Mouse (Mus musculus): ENCODE results near the gene Cacna1s. TPM values are rescaled to one million over a fixed set of nuclear protein-coding genes. Genes with fewer than 3 reads are reported as not detected.

Gene Cacna1s
- total RNA-seq (2014; rRNA removed) (0.42 and 0.71 TPM in 2 replicates), polyA plus RNA-seq (2015; fragmentation: Nextera tagmentation; extraction: Ambion mirVana) (0.57 and 0.59 TPM in 2 replicates)

DNA sequence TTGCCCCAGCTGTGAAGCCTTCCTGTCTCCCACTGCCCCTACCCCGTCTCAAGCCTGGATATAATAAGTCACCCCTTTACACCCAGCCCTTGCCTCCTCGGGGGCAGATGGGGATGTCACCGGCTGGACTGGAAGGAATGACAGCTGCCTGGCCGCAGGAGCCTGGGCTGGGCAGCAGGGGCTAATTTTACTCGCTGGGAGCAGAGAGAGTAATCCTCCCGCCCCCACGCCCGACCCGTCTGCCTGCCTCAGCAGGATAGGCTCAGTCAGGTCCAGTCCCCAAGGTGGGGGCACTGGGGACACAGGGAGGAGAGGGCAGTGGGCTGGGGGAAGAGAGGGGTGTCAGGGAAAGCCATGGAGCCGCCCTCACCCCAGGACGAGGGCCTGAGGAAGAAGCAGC lies at the start of gene Cacna1s:
Gene Cacna1s, plus strand, starts transcription at position 204 of the 400 bp plus-strand sequence.
- Histone ChIP-seq H3K4me3 (ENCODE audit: low read depth, low read length) (no peak within 1 kb of the TSS), H3K9ac (replicated peaks; ENCODE audit: low read length, poor library complexity, severe bottlenecking) (no peak within 1 kb of the TSS), H3K4me1 (ENCODE audit: insufficient read depth, low read length) (peaks cover 6% of the 10 kb centered on the region; the same call in 1 of the 2 replicates), H3K36me3 (ENCODE audit: insufficient read depth, low read length) (no peaks in the 10 kb centered on the region), H3K9me3 (ENCODE audit: low read length) (no peaks in the 10 kb centered on the region), H3K27me3 (ENCODE audit: insufficient read depth, low read length) (peaks cover 23% of the 10 kb centered on the region), H3K27ac (ENCODE audit: low read depth, low read length) (no peak within 1 kb of the TSS), H3K4me2 (ENCODE audit: low read depth, low read length, poor library complexity, severe bottlenecking) (no peak within 1 kb of the TSS)
- WGBS, result 50% methylated on average over 11 of the region's 11 CpGs
- no peak for ATAC-seq (ENCODE audit: low FRiP score)
- no peak for TF ChIP-seq CTCF (IDR thresholded peaks at IDR 0.05)
- DNase-seq (ENCODE audit: low spot score), result no peak

DNA sequence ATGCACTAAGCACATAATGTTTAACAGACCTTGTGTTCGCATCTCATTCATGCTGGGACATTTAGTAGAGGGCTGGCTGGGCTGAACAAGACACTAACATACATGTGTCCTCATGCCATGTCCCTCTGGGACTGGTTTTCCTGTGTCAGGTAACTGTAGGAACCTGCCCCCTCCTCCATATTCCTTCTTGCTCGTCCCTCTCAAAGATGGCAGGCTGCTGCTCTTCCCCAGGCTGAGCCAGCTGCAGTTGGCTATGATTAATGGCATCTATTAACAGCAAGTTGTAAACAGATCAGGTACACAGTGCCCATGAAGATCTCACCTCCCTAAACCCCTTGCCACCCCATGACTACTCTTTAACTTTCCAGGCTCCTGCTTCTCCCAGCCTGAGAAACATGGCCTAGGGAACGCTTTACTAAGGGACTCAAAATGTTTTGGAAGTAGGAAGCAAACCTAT lies 46.2 kb upstream of the Cacna1s start, which contains the start of gene Igfn1:
Gene Igfn1, minus strand, starts transcription at position 51 of the 457 bp plus-strand sequence.
- no peaks in the 10 kb centered on the region for H3K36me3 ChIP-seq (ENCODE audit: insufficient read depth, low read length)
- DNase-seq (ENCODE audit: low spot score) (no peak), ATAC-seq (ENCODE audit: low FRiP score) (no peak)
- H3K9me3 ChIP-seq (ENCODE audit: low read length), result no peaks in the 10 kb centered on the region
- no peak within 1 kb of the TSS for H3K9ac ChIP-seq (replicated peaks; ENCODE audit: low read length, poor library complexity, severe bottlenecking)
- no peak for TF ChIP-seq CTCF (IDR thresholded peaks at IDR 0.05)
- 80% methylated on average over 3 of the region's 3 CpGs for WGBS
- H3K4me2 ChIP-seq (ENCODE audit: low read depth, low read length, poor library complexity, severe bottlenecking), result peak within 1 kb of the TSS; percentile 70
- peak within 1 kb of the TSS; percentile 27; the same call in 1 of the 2 replicates for H3K4me3 ChIP-seq (ENCODE audit: low read depth, low read length)
- no peaks in the 10 kb centered on the region for H3K4me1 ChIP-seq (ENCODE audit: insufficient read depth, low read length)
- H3K27ac ChIP-seq (ENCODE audit: low read depth, low read length), result no peak within 1 kb of the TSS
- no peaks in the 10 kb centered on the region for H3K27me3 ChIP-seq (ENCODE audit: insufficient read depth, low read length)

DNA sequence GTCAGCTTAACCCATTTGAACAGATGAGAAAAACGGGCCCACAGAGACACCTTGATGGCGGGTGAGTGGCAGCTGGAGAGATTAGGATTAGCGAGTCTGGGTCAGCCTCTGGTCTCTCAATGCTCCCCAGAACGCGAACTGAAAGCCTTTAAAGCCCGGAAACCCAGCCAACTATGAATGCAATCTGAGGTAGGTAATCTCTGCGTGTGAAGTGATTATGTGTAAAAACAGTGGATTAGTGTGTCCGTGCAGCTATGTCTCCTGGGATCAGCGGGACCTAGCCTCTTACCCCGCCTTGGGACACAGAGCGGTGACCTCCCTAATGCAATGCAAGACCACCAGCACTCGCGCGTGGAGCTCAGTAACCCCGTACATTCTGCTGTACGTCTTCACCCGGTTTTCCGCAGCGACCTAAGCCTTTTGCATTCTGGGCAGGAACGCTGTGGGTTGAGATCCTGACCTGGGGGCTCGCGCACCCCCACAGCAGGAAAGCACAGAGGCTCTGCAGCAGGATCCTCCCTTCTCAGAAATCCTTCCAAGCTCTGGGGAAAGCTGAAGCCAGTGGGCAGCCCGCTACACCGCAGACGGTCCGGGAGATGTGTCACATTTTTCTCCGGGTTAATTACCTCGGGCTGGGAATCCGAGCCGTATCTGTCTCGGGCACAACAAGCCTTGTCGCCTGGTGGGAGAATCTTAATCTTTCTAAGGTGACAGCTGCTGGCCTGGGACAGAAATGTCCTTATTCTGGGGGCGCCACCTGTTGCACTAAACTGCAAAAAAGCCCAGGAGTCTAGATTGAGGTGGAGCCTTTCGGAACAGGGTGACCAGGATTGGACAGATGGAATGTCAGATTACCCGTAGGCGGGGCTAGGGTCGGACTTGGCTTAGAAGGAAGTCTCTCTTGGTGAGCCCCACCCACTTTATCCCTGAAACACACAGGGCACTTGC lies 45.1 kb upstream of the Cacna1s start, which contains the start of gene Tmem9:
Gene Tmem9, plus strand, starts transcription at position 940 of the 948 bp plus-strand sequence.
- DNase-seq (ENCODE audit: low spot score), result peak; percentile 76
- Histone ChIP-seq H3K4me2 (ENCODE audit: low read depth, low read length, poor library complexity, severe bottlenecking) (peak within 1 kb of the TSS; percentile 70), H3K9ac (replicated peaks; ENCODE audit: low read length, poor library complexity, severe bottlenecking) (no peak within 1 kb of the TSS; the same call in 1 of the 2 replicates), H3K4me3 (ENCODE audit: low read depth, low read length) (peak within 1 kb of the TSS; percentile 27), H3K4me1 (ENCODE audit: insufficient read depth, low read length) (no peaks in the 10 kb centered on the region), H3K36me3 (ENCODE audit: insufficient read depth, low read length) (no peaks in the 10 kb centered on the region), H3K9me3 (ENCODE audit: low read length) (no peaks in the 10 kb centered on the region), H3K27ac (ENCODE audit: low read depth, low read length) (no peak within 1 kb of the TSS), H3K27me3 (ENCODE audit: insufficient read depth, low read length) (no peaks in the 10 kb centered on the region)
- WGBS, result 2% methylated on average over 37 of the region's 37 CpGs
- peak; percentile 69; the same call in 1 of the 2 replicates for ATAC-seq (ENCODE audit: low FRiP score)
- no peak; the same call in 1 of the 2 replicates for TF ChIP-seq CTCF (IDR thresholded peaks at IDR 0.05)

DNA sequence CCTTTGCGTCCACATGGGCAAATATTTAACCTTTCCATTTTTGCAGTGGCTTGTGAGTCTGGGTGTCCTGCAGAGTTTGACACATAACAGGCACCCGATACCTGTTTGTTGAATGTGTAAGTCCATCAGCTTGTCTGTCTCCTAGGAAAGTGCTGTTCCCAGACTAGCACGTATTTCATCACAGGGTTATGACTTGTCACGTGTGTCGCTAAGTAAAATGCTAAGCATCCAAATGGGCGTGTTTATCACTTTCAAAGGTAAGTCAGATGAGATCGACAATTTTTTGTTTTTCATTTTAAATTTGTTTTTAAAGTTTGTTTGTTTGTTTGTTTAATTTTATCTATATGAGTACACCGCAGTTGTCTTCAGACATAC lies 44.4 kb upstream of the Cacna1s start:
- Histone ChIP-seq H3K36me3 (ENCODE audit: insufficient read depth, low read length) (no peaks in the 10 kb centered on the region), H3K4me2 (ENCODE audit: low read depth, low read length, poor library complexity, severe bottlenecking) (peak overlapping the region; percentile 70), H3K4me1 (ENCODE audit: insufficient read depth, low read length) (no peaks in the 10 kb centered on the region), H3K9ac (replicated peaks; ENCODE audit: low read length, poor library complexity, severe bottlenecking) (no peak overlapping the region), H3K27me3 (ENCODE audit: insufficient read depth, low read length) (no peaks in the 10 kb centered on the region), H3K4me3 (ENCODE audit: low read depth, low read length) (peak overlapping the region; percentile 27), H3K9me3 (ENCODE audit: low read length) (no peaks in the 10 kb centered on the region), H3K27ac (ENCODE audit: low read depth, low read length) (no peak overlapping the region)
- 23% methylated on average over 8 of the region's 8 CpGs for whole genome bisulfite sequencing
- DNase-seq (ENCODE audit: low spot score) (no peak), ATAC-seq (ENCODE audit: low FRiP score) (no peak)
- no peak for TF ChIP-seq CTCF (IDR thresholded peaks at IDR 0.05)

DNA sequence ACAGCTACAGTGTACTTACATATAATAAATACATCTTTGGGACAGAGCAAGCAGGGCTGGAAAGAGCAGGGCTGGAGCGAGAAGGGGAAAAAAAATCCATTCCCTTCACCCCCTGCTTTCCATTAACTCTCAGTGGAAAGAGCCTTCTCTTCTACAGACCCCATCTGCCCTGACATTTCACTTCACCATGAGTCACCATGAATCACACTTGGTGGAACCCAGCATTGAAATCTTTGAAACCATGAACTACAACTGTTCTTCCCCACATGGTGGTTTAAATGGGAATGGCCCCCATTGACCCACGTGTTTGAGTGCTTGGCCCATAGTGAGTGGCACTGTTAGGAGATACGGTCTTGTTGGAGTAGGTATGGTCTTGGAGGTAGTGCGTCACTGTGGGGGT lies 42.3 kb upstream of the Cacna1s start:
- no peaks in the 10 kb centered on the region for H3K36me3 ChIP-seq (ENCODE audit: insufficient read depth, low read length)
- no peak overlapping the region for H3K4me3 ChIP-seq (ENCODE audit: low read depth, low read length)
- no peaks in the 10 kb centered on the region for H3K9me3 ChIP-seq (ENCODE audit: low read length)
- no peak overlapping the region for H3K4me2 ChIP-seq (ENCODE audit: low read depth, low read length, poor library complexity, severe bottlenecking)
- H3K27ac ChIP-seq (ENCODE audit: low read depth, low read length), result no peak overlapping the region
- WGBS, result 88% methylated on average over 4 of the region's 4 CpGs
- no peak overlapping the region for H3K9ac ChIP-seq (replicated peaks; ENCODE audit: low read length, poor library complexity, severe bottlenecking)
- no peak for DNase-seq (ENCODE audit: low spot score)
- ATAC-seq (ENCODE audit: low FRiP score), result no peak
- TF ChIP-seq CTCF (IDR thresholded peaks at IDR 0.05), result no peak
- H3K27me3 ChIP-seq (ENCODE audit: insufficient read depth, low read length), result no peaks in the 10 kb centered on the region
- H3K4me1 ChIP-seq (ENCODE audit: insufficient read depth, low read length), result no peaks in the 10 kb centered on the region

DNA sequence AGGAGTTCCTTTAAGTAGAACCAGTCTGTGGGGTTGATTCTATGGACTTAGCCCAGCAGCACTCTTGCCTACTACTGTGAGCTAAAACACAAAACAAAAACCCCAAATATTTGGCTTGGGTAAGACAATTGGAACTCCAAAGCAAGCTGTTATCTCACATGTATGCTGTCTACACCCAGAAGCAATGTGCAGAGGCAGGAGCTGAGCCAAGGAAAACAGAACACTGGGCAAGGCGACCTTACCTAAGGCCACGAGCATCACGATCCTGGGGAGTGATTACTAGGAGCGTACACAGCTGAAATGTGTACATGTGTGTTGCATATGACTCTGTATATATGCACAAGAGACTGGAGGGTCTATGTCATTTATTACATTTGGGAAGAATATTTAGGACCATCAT lies 39.0 kb upstream of the Cacna1s start:
- no peak overlapping the region for H3K9ac ChIP-seq (replicated peaks; ENCODE audit: low read length, poor library complexity, severe bottlenecking)
- no peaks in the 10 kb centered on the region for H3K27me3 ChIP-seq (ENCODE audit: insufficient read depth, low read length)
- no peak overlapping the region for H3K4me3 ChIP-seq (ENCODE audit: low read depth, low read length)
- ATAC-seq (ENCODE audit: low FRiP score) (no peak), DNase-seq (ENCODE audit: low spot score) (no peak)
- H3K27ac ChIP-seq (ENCODE audit: low read depth, low read length), result no peak overlapping the region
- no peaks in the 10 kb centered on the region for H3K36me3 ChIP-seq (ENCODE audit: insufficient read depth, low read length)
- TF ChIP-seq CTCF (IDR thresholded peaks at IDR 0.05), result no peak
- no peak overlapping the region for H3K4me2 ChIP-seq (ENCODE audit: low read depth, low read length, poor library complexity, severe bottlenecking)
- H3K4me1 ChIP-seq (ENCODE audit: insufficient read depth, low read length), result 0 out of 2 replicates have a peak, but pooled peaks cover 3% of the 10 kb centered on the region
- 83% methylated on average over 4 of the region's 4 CpGs for WGBS
- H3K9me3 ChIP-seq (ENCODE audit: low read length), result no peaks in the 10 kb centered on the region

All from midbrain, postnatal 0 days (tissue).